Mouse (Mus musculus): ENCODE data around the gene Scrt2. TPM values are rescaled to one million over a fixed set of nuclear protein-coding genes. Genes with fewer than 3 reads are reported as not detected.

Gene Scrt2
- not detected in 2 replicates for polyA plus RNA-seq (2012; ENCODE audit: insufficient read depth, insufficient read length, low replicate concordance, missing spikeins)

DNA sequence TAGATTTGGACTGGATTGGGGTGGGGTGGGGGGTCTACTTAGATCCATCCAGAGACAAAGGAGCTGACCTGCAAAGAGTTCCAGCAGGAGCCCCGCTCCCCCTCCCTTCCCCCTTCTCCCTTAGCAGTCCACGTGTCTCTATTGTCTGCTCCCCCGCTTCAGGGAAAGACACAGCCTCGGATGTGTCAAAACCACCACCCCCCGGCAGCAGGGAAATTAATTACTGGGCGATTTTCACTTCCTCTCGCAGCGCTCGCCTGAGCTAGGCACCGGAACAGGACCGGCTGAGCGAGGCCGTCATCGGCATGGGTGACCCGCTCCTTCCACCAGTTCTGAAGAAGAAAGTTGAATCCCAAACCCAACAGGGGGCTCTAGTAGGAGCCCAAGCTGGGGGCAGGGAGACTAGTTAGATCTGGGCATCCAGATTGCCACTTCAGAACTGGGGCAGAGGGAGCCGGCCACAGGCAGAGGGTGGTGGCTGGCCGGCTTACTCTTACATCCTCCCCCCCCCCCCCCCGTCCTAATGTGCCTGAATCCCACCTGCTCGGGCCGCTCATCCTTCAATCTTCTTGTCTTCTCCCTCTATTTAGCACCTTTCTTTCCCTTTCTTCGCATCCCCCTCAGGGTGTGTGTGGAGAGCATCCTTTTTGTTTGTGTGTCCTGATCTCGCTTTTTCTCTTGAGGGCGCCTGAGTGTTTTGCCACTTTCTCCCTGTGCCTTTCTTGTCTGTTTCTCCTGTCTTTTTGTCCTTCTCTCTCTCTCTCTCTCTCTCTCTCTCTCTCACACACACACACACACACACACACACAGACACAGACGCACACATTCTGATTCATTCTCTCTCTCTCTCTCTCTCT, at the start of gene Scrt2:
Scrt2 (plus strand) TSS at position 845 of the 857 bp plus-strand sequence.
- Histone ChIP-seq H3K4me3 (ENCODE audit: insufficient read depth, low read depth, low read length) (peak within 1 kb of the TSS; percentile 77), H3K4me1 (ENCODE audit: control insufficient read depth, insufficient read depth, low read length) (peaks cover 36% of the 10 kb centered on the region), H3K27ac (ENCODE audit: insufficient read depth, low read depth, low read length) (peak within 1 kb of the TSS; percentile 76)
- TF ChIP-seq POLR2A (IDR thresholded peaks at IDR 0.05; ENCODE audit: insufficient read depth, low read depth, low read length) = peak; percentile 26; the same call in 1 of the 2 replicates
- TF ChIP-seq CTCF (IDR thresholded peaks at IDR 0.05; ENCODE audit: insufficient read depth, low read depth, low read length) = no peak
- WGBS = under 1% methylated on average over 24 of the region's 24 CpGs

DNA sequence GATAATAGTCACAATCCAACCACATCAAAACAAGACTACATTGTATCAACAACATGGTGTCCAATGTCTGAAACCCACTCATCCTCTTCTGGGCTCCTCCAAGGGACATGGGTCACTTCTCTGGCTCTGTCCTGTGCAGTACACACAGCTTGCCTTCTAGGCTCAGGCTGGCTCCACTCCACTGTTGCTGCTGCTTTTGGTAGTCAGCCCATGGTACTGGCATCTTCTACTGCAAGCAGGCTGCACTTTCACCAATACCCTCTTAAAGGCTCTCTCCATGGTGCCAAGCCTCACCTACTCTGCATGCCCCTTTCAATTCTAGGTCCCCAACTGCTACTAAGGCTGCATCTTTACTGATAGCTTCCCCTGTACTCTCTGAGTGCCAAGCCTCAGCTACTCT, 41.2 kb upstream of the Scrt2 start:
- Histone ChIP-seq H3K4me3 (ENCODE audit: insufficient read depth, low read depth, low read length) (no peak overlapping the region), H3K27ac (ENCODE audit: insufficient read depth, low read depth, low read length) (no peak overlapping the region), H3K4me1 (ENCODE audit: control insufficient read depth, insufficient read depth, low read length) (0 out of 2 replicates have a peak, but pooled peaks cover 5% of the 10 kb centered on the region)
- TF ChIP-seq POLR2A (IDR thresholded peaks at IDR 0.05; ENCODE audit: insufficient read depth, low read depth, low read length) (no peak), CTCF (IDR thresholded peaks at IDR 0.05; ENCODE audit: insufficient read depth, low read depth, low read length) (no peak)

DNA sequence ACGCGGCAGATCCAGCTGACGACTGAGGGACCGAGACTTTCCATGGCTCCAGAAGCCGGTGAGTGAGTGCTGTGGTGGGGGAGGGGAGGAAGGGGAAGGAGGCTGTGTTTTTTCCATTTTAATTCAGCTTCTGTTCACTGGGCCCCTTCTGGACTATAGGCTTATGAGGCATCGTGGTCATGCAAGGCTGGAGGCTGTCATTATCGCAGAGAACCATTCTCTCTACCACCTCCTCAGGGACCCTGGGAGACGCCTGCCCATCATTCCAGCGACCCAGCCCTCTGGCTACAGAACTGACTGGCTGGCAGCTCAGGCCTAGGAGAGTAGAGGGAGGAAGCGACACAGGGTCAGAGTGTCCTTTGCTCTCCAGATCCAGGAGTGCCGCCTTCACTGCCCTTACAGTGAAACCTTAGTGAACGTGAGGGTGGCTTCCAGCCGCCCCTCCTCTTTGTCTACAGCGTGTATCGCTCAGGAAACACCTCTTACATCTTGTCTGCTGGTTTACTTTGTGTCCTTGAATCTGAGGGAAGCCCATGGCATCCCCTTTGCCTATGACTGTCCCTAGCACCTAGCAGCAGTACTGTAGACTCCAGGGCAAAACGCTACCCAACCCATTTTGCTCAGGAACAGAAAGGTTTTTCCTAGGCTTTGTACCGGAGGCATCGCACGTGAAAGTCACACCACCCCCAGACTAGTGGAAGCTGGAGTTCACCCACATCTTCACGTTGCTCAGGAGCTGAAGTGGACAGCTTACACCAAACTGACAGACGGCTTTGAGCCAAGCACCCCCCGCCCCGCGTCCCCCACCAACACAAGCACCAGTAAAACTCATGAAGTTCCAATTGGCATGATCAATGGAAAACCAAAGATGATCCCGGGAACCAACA, 34.0 kb upstream of the Scrt2 start:
- no peak overlapping the region for H3K4me3 ChIP-seq (ENCODE audit: insufficient read depth, low read depth, low read length)
- WGBS = 32% methylated on average over 25 of the region's 25 CpGs
- no peak overlapping the region for H3K27ac ChIP-seq (ENCODE audit: insufficient read depth, low read depth, low read length)
- peaks cover 29% of the 10 kb centered on the region for H3K4me1 ChIP-seq (ENCODE audit: control insufficient read depth, insufficient read depth, low read length)
- no peak for TF ChIP-seq CTCF (IDR thresholded peaks at IDR 0.05; ENCODE audit: insufficient read depth, low read depth, low read length)
- no peak for TF ChIP-seq POLR2A (IDR thresholded peaks at IDR 0.05; ENCODE audit: insufficient read depth, low read depth, low read length)

DNA sequence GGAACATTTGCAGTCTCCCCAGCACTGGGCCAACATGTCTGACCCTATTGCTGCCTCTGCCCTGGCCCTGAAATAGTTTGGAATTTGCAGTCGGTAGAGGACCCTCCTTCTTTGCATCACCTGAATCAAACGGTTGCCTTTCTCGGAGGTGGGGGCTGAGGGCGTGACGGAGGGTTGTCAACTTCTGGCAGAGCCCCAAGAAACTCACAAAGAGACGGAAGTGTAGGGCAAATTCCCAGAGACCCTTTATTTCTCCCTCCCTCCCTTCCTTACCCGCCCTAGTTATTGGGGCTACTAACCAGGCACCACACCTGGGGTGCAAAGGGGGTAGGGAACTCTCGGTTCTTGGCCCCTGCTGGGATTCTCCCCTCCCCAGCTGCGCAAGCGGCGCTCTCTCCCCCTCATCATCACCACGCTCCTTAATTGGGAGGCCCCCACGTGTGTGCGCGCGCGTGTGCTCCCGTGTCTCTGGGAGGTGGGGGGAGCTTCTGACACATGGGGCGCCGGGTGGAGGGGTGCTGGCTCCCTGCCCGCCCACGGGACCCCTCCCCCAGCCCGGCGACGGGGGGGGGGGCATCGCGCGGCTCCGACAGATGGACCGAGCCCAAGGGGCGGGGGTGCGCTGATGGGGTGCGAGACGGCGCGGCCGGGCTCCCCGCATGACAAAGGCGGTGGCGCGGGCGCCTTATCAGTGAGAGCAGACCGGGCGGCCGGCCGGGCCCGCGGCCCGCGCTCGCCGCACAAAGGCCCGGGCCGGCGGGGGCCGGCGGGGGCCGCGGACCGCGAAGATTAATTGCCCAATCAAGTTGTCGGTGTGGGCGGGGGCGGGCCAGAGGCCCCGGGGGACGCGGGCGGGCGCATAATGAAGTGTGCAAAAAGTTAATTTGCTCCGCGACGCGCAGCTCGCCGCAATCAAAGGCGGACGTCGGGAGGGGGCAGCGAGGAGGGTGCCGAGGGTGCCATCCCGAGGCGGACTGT, 33.0 kb upstream of the Scrt2 start:
- 1% methylated on average over 80 of the region's 82 CpGs for WGBS
- Histone ChIP-seq H3K27ac (ENCODE audit: insufficient read depth, low read depth, low read length) (no peak overlapping the region), H3K4me1 (ENCODE audit: control insufficient read depth, insufficient read depth, low read length) (peaks cover 29% of the 10 kb centered on the region), H3K4me3 (ENCODE audit: insufficient read depth, low read depth, low read length) (peak overlapping the region; percentile 48)
- no peak for TF ChIP-seq POLR2A (IDR thresholded peaks at IDR 0.05; ENCODE audit: insufficient read depth, low read depth, low read length)
- no peak for TF ChIP-seq CTCF (IDR thresholded peaks at IDR 0.05; ENCODE audit: insufficient read depth, low read depth, low read length)

DNA sequence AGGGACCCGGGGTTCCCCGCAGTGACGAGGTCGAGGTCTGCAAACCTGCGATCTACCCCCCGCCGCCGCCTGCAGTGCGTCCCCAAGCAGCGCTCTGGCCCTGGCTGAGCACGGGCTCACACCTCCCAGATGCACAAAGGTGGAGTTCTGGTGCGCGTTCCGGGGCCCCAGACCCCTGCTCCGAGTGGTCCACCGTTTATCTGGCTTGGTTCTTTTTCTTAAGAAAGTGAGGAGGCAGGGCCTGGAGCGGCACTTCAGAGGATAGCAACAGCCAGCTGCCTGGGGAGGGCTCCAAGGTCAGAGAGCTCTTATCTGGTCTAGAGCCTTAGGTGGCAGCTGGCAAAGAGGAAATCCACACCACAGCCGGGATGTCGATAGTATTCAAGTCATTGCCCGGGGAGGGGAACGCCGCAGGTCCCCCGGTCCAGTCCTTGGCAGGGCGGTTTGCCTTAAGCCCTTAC, 32.3 kb upstream of the Scrt2 start:
- peak overlapping the region; percentile 48 for H3K4me3 ChIP-seq (ENCODE audit: insufficient read depth, low read depth, low read length)
- H3K27ac ChIP-seq (ENCODE audit: insufficient read depth, low read depth, low read length) = no peak overlapping the region
- peaks cover 29% of the 10 kb centered on the region for H3K4me1 ChIP-seq (ENCODE audit: control insufficient read depth, insufficient read depth, low read length)
- TF ChIP-seq POLR2A (IDR thresholded peaks at IDR 0.05; ENCODE audit: insufficient read depth, low read depth, low read length) (no peak), CTCF (IDR thresholded peaks at IDR 0.05; ENCODE audit: insufficient read depth, low read depth, low read length) (no peak)
- WGBS = 2% methylated on average over 24 of the region's 24 CpGs

DNA sequence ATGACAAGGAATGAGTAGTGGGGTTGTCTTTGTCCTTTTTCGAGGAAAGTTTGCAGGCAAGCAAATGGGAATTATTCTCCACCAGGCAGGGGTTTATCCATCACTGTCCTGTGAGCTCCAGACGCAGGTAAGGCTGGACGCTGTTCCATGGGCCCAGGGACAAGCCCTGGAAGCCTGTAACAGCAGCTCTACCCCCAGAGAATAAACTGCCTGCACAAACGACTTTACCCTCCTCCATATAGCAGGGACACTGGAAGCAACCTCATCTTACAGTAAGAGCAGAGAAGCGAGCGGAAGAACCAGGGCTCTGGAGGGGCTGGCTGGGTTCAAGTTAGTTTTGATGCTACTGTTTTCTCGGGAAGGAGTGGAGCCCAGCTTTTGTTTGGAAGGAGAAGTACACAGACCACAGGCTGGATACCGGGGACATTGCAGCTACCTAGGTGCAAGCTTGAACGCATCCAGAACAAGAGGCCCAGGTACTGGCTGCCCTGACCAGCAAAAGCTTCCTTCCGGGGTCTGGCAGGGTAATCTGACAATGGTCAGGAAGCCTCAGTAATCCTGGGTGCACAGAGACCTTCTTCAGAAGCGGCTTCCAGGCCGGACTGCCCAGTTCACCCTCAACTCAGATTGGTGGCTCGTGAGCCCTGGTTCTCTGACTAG, 31.6 kb upstream of the Scrt2 start:
- H3K4me3 ChIP-seq (ENCODE audit: insufficient read depth, low read depth, low read length) = no peak overlapping the region
- no peak overlapping the region for H3K27ac ChIP-seq (ENCODE audit: insufficient read depth, low read depth, low read length)
- TF ChIP-seq CTCF (IDR thresholded peaks at IDR 0.05; ENCODE audit: insufficient read depth, low read depth, low read length) (no peak), POLR2A (IDR thresholded peaks at IDR 0.05; ENCODE audit: insufficient read depth, low read depth, low read length) (no peak)
- 45% methylated on average over 13 of the region's 13 CpGs for WGBS
- peaks cover 24% of the 10 kb centered on the region for H3K4me1 ChIP-seq (ENCODE audit: control insufficient read depth, insufficient read depth, low read length)

DNA sequence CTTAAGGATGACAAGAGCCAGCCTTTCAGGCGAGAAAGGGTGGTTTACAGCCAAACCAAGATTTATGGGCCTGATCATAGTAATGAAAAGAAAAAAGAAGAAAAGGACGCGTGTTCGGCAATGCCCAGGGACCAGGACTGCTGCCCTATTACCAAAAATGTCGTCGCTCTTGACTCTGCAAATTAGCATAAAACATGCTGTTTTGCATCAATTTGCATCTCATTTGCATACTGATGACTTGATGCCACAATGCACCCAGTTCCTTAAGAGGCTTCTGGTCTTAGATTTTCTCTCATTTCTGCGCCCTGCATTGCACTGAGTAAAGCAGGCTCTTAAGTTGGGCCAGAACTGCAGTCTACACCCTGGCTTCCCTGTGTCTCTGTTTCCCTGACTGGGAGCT, 31.0 kb upstream of the Scrt2 start:
- WGBS = 54% methylated on average over 7 of the region's 7 CpGs
- TF ChIP-seq CTCF (IDR thresholded peaks at IDR 0.05; ENCODE audit: insufficient read depth, low read depth, low read length) (no peak), POLR2A (IDR thresholded peaks at IDR 0.05; ENCODE audit: insufficient read depth, low read depth, low read length) (no peak)
- peaks cover 24% of the 10 kb centered on the region for H3K4me1 ChIP-seq (ENCODE audit: control insufficient read depth, insufficient read depth, low read length)
- H3K27ac ChIP-seq (ENCODE audit: insufficient read depth, low read depth, low read length) = no peak overlapping the region
- H3K4me3 ChIP-seq (ENCODE audit: insufficient read depth, low read depth, low read length) = no peak overlapping the region

All from olfactory bulb, adult 2 months (tissue).